Mouse (Mus musculus): ENCODE measurements at regions not wholly inside any gene's neighbourhood (a gene's known extent, or its start where the extent isn't known, plus 50 kb on each side); places are given as distances from the start of the nearest gene placed in this dataset.

GRCm38 (mm10) chr5:50778221-50778620, 719.4 kb upstream of the Adgra3 start:
- TF ChIP-seq CTCF (IDR thresholded peaks at IDR 0.05; ENCODE audit: low read depth), result no peak
- TF ChIP-seq EP300 (IDR thresholded peaks at IDR 0.05; ENCODE audit: low read depth), result no peak
